ENCODE assay signal across 1 mouse cellular context in the genomic region with DNA sequence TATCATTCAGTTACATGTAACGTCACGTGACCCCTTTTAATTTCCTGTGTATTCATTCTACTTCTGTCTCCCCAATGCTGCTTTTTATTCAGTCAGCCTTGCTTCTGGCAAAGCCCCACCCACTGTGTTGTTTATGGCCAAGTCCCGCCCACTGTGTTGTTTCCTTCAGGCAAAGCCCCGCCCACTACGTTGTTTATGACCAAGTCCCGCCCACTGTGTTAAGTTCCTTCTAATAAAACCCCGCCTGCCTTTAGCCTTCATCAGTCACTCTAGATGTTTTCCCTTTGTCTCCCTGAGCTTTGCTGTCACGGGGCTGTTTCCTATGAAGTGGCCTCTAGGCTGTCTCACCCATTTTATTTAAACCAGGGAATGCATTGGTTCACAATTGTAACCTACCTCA.
TF ChIP-seq lines count a peak whose summit lies in the region.

No protein-coding gene starts in this region.

TF ChIP-seq in MEL, 35 proteins besides CTCF, POLR2A, EP300 and RAD21 (continued from another document):
- no peak for TF ChIP-seq ZKSCAN1 (IDR thresholded peaks at IDR 0.05; ENCODE audit: low read depth, low read length)
